Mouse (Mus musculus) kidney, postnatal 36 days (tissue): ENCODE results near the gene E2f4.

ENCODE experiments used
- DNase-seq, 2 experiments: peaks; one replicate each; pipeline ENCODE4 v3.0.0; 2021 to 2022; ENCODE audit warnings: mixed read lengths in 2 of 2

E2f4 gene

DNA sequence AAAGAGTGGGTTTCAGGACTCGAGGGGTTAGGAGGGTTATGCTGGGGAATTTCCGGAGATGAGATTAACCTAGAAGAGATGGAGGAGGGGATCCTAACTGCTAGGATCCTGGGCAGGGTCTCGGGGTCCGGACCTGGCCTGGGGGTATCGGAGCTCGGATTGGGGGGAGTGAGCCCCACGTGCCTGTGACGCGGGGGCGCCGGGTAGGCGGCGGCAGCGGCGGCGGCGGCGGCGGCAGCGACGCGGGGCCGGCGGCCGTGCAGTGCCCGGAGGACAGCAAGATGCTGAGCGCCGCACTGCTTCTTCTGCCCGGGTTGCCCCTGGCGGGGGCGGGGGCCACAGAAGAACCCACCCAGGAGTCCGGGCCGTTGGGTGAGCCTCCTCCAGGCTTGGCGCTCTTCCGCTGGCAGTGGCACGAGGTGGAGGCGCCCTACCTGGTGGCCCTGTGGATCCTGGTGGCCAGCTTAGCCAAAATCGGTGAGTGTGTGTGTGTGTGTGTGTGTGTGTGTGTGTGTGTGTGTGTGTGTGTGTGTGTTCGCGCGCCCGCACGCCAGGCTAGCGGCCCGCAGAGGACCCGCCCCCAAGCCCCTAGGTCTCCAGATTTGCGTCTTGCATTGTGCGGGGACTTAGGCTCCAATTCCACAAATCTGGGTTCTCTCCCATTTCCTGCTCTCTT, 51.8 kb downstream of the E2f4 start:
- DNase-seq: no peak

DNA sequence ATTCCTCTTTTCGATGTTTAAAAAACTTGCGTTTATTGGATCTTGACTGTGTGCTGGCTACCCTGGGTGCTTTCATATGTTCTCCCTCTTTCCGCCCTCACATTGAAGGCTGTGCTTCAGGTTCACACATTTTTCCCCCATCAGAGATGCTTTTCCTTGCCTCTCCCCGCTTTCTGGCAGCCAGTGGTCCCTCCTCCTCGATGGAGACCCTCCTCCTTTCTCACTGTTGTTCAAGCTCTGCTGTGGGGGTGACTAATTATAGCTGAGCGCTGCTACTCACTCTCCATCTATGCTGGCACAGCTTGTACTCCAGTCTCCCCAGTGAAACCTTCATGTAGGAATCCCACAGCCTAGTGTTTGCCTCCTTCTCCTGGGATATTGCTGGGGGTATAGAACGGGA, 52.7 kb downstream of the E2f4 start:
- DNase-seq: no peak

DNA sequence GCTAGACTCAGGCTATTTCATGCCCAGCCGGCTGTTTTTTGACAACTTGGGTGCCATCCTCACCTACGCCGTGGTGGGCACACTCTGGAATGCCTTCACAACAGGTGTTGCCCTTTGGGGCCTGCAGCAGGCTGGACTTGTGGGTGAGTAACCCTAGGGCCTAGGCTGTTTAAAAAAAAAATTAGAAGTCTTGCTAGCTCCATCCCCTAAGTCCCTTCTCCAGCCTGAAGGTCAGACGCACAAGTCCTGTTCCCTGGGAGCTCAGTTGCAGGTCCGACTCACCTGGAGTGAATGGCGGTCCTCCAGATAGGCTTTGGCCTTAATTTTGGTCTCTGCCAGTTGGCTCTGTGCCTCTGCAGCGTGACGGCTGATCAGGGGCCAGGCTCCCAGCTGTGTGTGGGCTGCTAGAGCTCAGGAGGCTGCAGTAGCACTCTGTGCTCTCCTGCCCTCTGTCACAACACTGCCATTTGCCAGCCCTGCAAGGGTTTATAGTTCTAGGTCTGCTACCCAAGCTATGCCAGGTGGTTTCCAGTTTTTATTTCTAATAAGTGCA, 56.2 kb downstream of the E2f4 start:
- DNase-seq: no peak

DNA sequence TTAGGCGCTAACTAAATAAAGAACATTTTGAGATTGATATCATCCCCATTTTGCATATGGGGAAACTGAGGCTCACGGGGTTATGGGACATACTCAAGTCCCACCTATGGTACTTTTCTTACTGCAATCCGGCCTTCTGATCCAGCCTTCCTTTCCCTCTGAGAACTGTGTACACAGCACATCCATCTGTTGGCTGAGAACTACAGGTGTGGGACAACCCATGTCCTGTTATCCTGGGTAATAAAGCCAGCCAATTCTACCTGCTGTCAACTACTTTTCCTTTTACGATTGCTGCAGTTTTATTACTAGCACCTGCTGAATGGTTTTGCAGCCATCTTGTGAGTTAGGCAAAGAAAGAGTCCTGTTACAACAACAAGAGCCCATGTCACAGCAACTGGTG, 57.1 kb downstream of the E2f4 start:
- no peak for DNase-seq
